21 mouse cellular contexts compared by ENCODE assay signal in genomic region chr8:46449723-46450251, GRCm38 (mm10). TPM values are rescaled to one million over a fixed set of nuclear protein-coding genes. Genes with fewer than 3 reads are reported as not detected.
DNase-seq lines count a peak whose midpoint lies in the region; ATAC-seq and TF ChIP-seq lines count a peak whose summit lies in the region.
"Had no signal": no experiment of that assay in that cellular context is flagged by ENCODE, and none has a peak within 500 bp of the region (broad histone marks: within the 10 kb centered on the region; RNA-seq: fewer than 3 reads in every experiment).

No protein-coding gene starts in this region.

- peak overlapping the region; percentile 97; the same call in 1 of the 2 replicates for H3K27ac ChIP-seq in intestine, embryonic 16.5 days (ENCODE audit: low read length)
- H3K27ac ChIP-seq in intestine, embryonic 15.5 days, result no peak overlapping the region
- H3K27ac ChIP-seq in midbrain, embryonic 13.5 days, result no peak overlapping the region
- H3K27ac ChIP-seq in midbrain, postnatal 0 days (ENCODE audit: low read depth, low read length), result no peak overlapping the region
- H3K27ac ChIP-seq: embryonic facial prominence, embryonic 12.5 days; forebrain, embryonic 12.5 days; heart, embryonic 10.5 days; heart, embryonic 15.5 days; hindbrain, embryonic 13.5 days had no signal

- no peak for TF ChIP-seq POLR2A in brain, embryonic 14.5 days (IDR thresholded peaks at IDR 0.05; ENCODE audit: borderline replicate concordance, extremely low read depth, insufficient read depth, insufficient read length, poor library complexity, severe bottlenecking)

- H3K4me1 ChIP-seq in intestine, embryonic 16.5 days (ENCODE audit: control insufficient read depth, insufficient read depth, low read length), result peaks cover 10% of the 10 kb centered on the region; the same call in 1 of the 2 replicates
- H3K4me1 ChIP-seq in intestine, embryonic 15.5 days (replicated peaks), result 0 out of 2 replicates have a peak, but pooled peaks cover 4% of the 10 kb centered on the region
- 0 out of 2 replicates have a peak, but pooled peaks cover 2% of the 10 kb centered on the region for H3K4me1 ChIP-seq in midbrain, embryonic 13.5 days (replicated peaks)
- no peaks in the 10 kb centered on the region for H3K4me1 ChIP-seq in midbrain, postnatal 0 days (ENCODE audit: insufficient read depth, low read length)
- H3K4me1 ChIP-seq: embryonic facial prominence, embryonic 12.5 days; hindbrain, embryonic 13.5 days had no signal

- no peaks in the 10 kb centered on the region for H3K27me3 ChIP-seq in intestine, embryonic 16.5 days (replicated peaks; ENCODE audit: control insufficient read depth, insufficient read depth, low read length)
- no peaks in the 10 kb centered on the region for H3K27me3 ChIP-seq in intestine, embryonic 15.5 days (replicated peaks)
- H3K27me3 ChIP-seq in midbrain, embryonic 13.5 days, result no peaks in the 10 kb centered on the region
- H3K27me3 ChIP-seq in midbrain, postnatal 0 days (ENCODE audit: insufficient read depth, low read length), result no peaks in the 10 kb centered on the region; the same call in 1 of the 2 replicates
- H3K27me3 ChIP-seq: embryonic facial prominence, embryonic 12.5 days; forebrain, embryonic 12.5 days; heart, embryonic 15.5 days had no signal

- no peak overlapping the region for H3K4me3 ChIP-seq in intestine, embryonic 16.5 days (ENCODE audit: low read length)
- no peak overlapping the region for H3K4me3 ChIP-seq in intestine, embryonic 15.5 days (replicated peaks)
- no peak overlapping the region for H3K4me3 ChIP-seq in midbrain, embryonic 13.5 days (replicated peaks)
- H3K4me3 ChIP-seq in midbrain, postnatal 0 days (ENCODE audit: low read depth, low read length), result no peak overlapping the region
- H3K4me3 ChIP-seq: embryonic facial prominence, embryonic 12.5 days; forebrain, embryonic 12.5 days; heart, embryonic 10.5 days; heart, embryonic 15.5 days; hindbrain, embryonic 13.5 days had no signal

- 0 out of 2 replicates have a peak, but pooled peaks cover 5% of the 10 kb centered on the region for H3K9me3 ChIP-seq in intestine, embryonic 16.5 days (ENCODE audit: control insufficient read depth, low read length)
- 0 out of 2 replicates have a peak, but pooled peaks cover 5% of the 10 kb centered on the region for H3K9me3 ChIP-seq in intestine, embryonic 15.5 days
- H3K9me3 ChIP-seq in midbrain, embryonic 13.5 days, result 0 out of 2 replicates have a peak, but pooled peaks cover 5% of the 10 kb centered on the region
- H3K9me3 ChIP-seq in midbrain, postnatal 0 days (ENCODE audit: low read length), result no peaks in the 10 kb centered on the region
- H3K9me3 ChIP-seq: heart, embryonic 15.5 days had no signal

- 58% methylated on average over 8 of the region's 8 CpGs for WGBS in intestine, embryonic 16.5 days
- WGBS in intestine, embryonic 15.5 days, result 59% methylated on average over 8 of the region's 8 CpGs
- 70% methylated on average over 8 of the region's 8 CpGs for WGBS in midbrain, embryonic 13.5 days
- 58% methylated on average over 8 of the region's 8 CpGs for WGBS in midbrain, postnatal 0 days

- no peak for ATAC-seq in intestine, embryonic 16.5 days
- ATAC-seq in intestine, embryonic 15.5 days, result no peak
- 0 out of 2 replicates have a peak, but pooled peaks have one; percentile 60 for ATAC-seq in midbrain, embryonic 13.5 days
- ATAC-seq in midbrain, postnatal 0 days (ENCODE audit: low FRiP score), result 0 out of 2 replicates have a peak, but pooled peaks have one; percentile 44

- no peak overlapping the region for H3K9ac ChIP-seq in intestine, embryonic 16.5 days (ENCODE audit: low read depth, low read length)
- no peak overlapping the region for H3K9ac ChIP-seq in intestine, embryonic 15.5 days
- H3K9ac ChIP-seq in midbrain, embryonic 13.5 days (replicated peaks), result no peak overlapping the region
- H3K9ac ChIP-seq in midbrain, postnatal 0 days (replicated peaks; ENCODE audit: low read length, poor library complexity, severe bottlenecking), result no peak overlapping the region
- H3K9ac ChIP-seq: embryonic facial prominence, embryonic 12.5 days; forebrain, embryonic 12.5 days; heart, embryonic 15.5 days; hindbrain, embryonic 13.5 days had no signal

- peak; percentile 33 for DNase-seq in brain, embryonic 14.5 days (ENCODE audit: low read depth)
- DNase-seq in midbrain, postnatal 0 days (ENCODE audit: low spot score), result no peak
- no peak for DNase-seq in urinary bladder, postnatal 10 days (ENCODE audit: low spot score)
- no peak for DNase-seq in thymus, postnatal 36 days
- DNase-seq: adrenal gland, adult 8-10 months; adrenal gland, postnatal 36 days; cerebellum, adult 11 months; cerebellum, adult 8-10 months; cerebellum, postnatal 14 days; embryo, embryonic 11 days; gastrocnemius, postnatal 10 days; heart, adult 18-20 months; heart, postnatal 14 days had no signal

- no peak for TF ChIP-seq CTCF in brain, embryonic 14.5 days (IDR thresholded peaks at IDR 0.05; ENCODE audit: borderline replicate concordance, extremely low read depth, insufficient read depth, insufficient read length)
- TF ChIP-seq CTCF in midbrain, postnatal 0 days (IDR thresholded peaks at IDR 0.05), result peak; percentile 35

- no peaks in the 10 kb centered on the region for H3K36me3 ChIP-seq in intestine, embryonic 16.5 days (ENCODE audit: control insufficient read depth, insufficient read depth, low read length)
- H3K36me3 ChIP-seq in intestine, embryonic 15.5 days, result no peaks in the 10 kb centered on the region
- H3K36me3 ChIP-seq in midbrain, embryonic 13.5 days, result no peaks in the 10 kb centered on the region
- no peaks in the 10 kb centered on the region for H3K36me3 ChIP-seq in midbrain, postnatal 0 days (ENCODE audit: insufficient read depth, low read length)
- H3K36me3 ChIP-seq: embryonic facial prominence, embryonic 12.5 days; forebrain, embryonic 12.5 days; heart, embryonic 10.5 days; heart, embryonic 15.5 days; hindbrain, embryonic 13.5 days had no signal

- no peak overlapping the region for H3K4me2 ChIP-seq in intestine, embryonic 16.5 days (ENCODE audit: low read depth, low read length)
- no peak overlapping the region for H3K4me2 ChIP-seq in intestine, embryonic 15.5 days (replicated peaks)
- H3K4me2 ChIP-seq in midbrain, embryonic 13.5 days (replicated peaks), result no peak overlapping the region
- H3K4me2 ChIP-seq in midbrain, postnatal 0 days (ENCODE audit: low read depth, low read length, poor library complexity, severe bottlenecking), result no peak overlapping the region
- H3K4me2 ChIP-seq: embryonic facial prominence, embryonic 12.5 days; forebrain, embryonic 12.5 days; heart, embryonic 15.5 days; hindbrain, embryonic 13.5 days had no signal

RNA-seq across cellular contexts. Expression of gene Acsl1, which starts 21.1 kb away (rescaled TPM):
- polyA plus RNA-seq in intestine, embryonic 16.5 days (2015; fragmentation: Nextera tagmentation; extraction: Ambion mirVana), result 48.3 and 56.0 TPM in 2 replicates
- polyA plus RNA-seq in intestine, embryonic 15.5 days (2015; fragmentation: Nextera tagmentation; extraction: Ambion mirVana), result 40.1 and 40.3 TPM in 2 replicates
- polyA plus RNA-seq in brain, embryonic 14.5 days (2012; rRNA removed), result 9.8 and 17.7 TPM in 2 replicates
- polyA plus RNA-seq in midbrain, embryonic 13.5 days (2015; fragmentation: Nextera tagmentation; extraction: Ambion mirVana), result 10.9 and 11.2 TPM in 2 replicates
- 36.7 and 45.9 TPM in 2 replicates for total RNA-seq in midbrain, postnatal 0 days (2014; rRNA removed)
- 27.8 and 28.2 TPM in 2 replicates for polyA plus RNA-seq in midbrain, postnatal 0 days (2015; fragmentation: Nextera tagmentation; extraction: Ambion mirVana)

Comparison
In these comparisons a context has a peak if more than half of its experiments do, and no peak if none do; other contexts are left out.
1. ATAC-seq: peak in midbrain, embryonic 13.5 days (single experiment) and midbrain, postnatal 0 days (single experiment); none in intestine, embryonic 16.5 days (single experiment) and intestine, embryonic 15.5 days (single experiment).